In genomic region chr15:36380461-36381227, GRCm38 (mm10) we compare ENCODE assay signal across 10 mouse cellular contexts.
DNase-seq lines count a peak whose midpoint lies in the region; ATAC-seq and TF ChIP-seq lines count a peak whose summit lies in the region.
"Had no signal": no experiment of that assay in that cellular context is flagged by ENCODE, and none has a peak within 500 bp of the region (broad histone marks: within the 10 kb centered on the region; RNA-seq: fewer than 3 reads in every experiment).

No protein-coding gene starts in this region.

- no peak for DNase-seq in lung, embryonic 14.5 days
- no peak for DNase-seq in lung, adult 18-20 months
- no peak for DNase-seq in forebrain, embryonic 14.5 days (ENCODE audit: low spot score)
- no peak for DNase-seq in left cerebral cortex, adult 18-20 months (ENCODE audit: low spot score in 2 of 2)
- DNase-seq in cerebellum, adult 8-10 months, result no peak
- no peak for DNase-seq in thymus, adult 18-20 months
- DNase-seq: kidney, postnatal 36 days; thymus, adult 2 months had no signal

- no peak for TF ChIP-seq CTCF in lung, embryonic 14.5 days (IDR thresholded peaks at IDR 0.05; ENCODE audit: low read depth)

- H3K27ac ChIP-seq in lung, embryonic 14.5 days (ENCODE audit: low read depth), result no peak overlapping the region
- no peak overlapping the region for H3K27ac ChIP-seq in forebrain, embryonic 14.5 days (ENCODE audit: low read depth, low read length)
- H3K27ac ChIP-seq in limb, embryonic 13.5 days, result no peak overlapping the region
- no peak overlapping the region for H3K27ac ChIP-seq in neural tube, embryonic 14.5 days (ENCODE audit: low read depth, low read length)

- ATAC-seq in lung, embryonic 14.5 days (ENCODE audit: insufficient read depth), result no peak
- no peak for ATAC-seq in forebrain, embryonic 14.5 days
- no peak for ATAC-seq in limb, embryonic 13.5 days (ENCODE audit: low FRiP score, low read depth)
- 0 out of 2 replicates have a peak, but pooled peaks have one; percentile 28 for ATAC-seq in neural tube, embryonic 14.5 days (ENCODE audit: low read depth)

- H3K4me3 ChIP-seq in lung, embryonic 14.5 days (ENCODE audit: low read depth, low read length), result peak overlapping the region; percentile 14; the same call in 1 of the 2 replicates
- no peak overlapping the region; the same call in 1 of the 2 replicates for H3K4me3 ChIP-seq in forebrain, embryonic 14.5 days (ENCODE audit: low read depth, low read length)
- H3K4me3 ChIP-seq in limb, embryonic 13.5 days, result peak overlapping the region; percentile 20
- H3K4me3 ChIP-seq in neural tube, embryonic 14.5 days (ENCODE audit: low read depth, low read length), result no peak overlapping the region

- H3K27me3 ChIP-seq in lung, embryonic 14.5 days (ENCODE audit: insufficient read depth, low read length), result no peaks in the 10 kb centered on the region
- H3K27me3 ChIP-seq in forebrain, embryonic 14.5 days (replicated peaks; ENCODE audit: control insufficient read depth, insufficient read depth, low read length), result no peaks in the 10 kb centered on the region; the same call in 1 of the 2 replicates
- peaks cover 30% of the 10 kb centered on the region for H3K27me3 ChIP-seq in limb, embryonic 13.5 days
- H3K27me3 ChIP-seq in neural tube, embryonic 14.5 days (ENCODE audit: control insufficient read depth, insufficient read depth, low read length), result no peaks in the 10 kb centered on the region

- H3K4me1 ChIP-seq in lung, embryonic 14.5 days (ENCODE audit: insufficient read depth), result no peaks in the 10 kb centered on the region
- H3K4me1 ChIP-seq in forebrain, embryonic 14.5 days (ENCODE audit: control insufficient read depth, insufficient read depth, low read length), result no peaks in the 10 kb centered on the region
- H3K4me1 ChIP-seq in limb, embryonic 13.5 days, result no peaks in the 10 kb centered on the region
- H3K4me1 ChIP-seq in neural tube, embryonic 14.5 days (ENCODE audit: control insufficient read depth, insufficient read depth, low read length), result 0 out of 2 replicates have a peak, but pooled peaks cover 3% of the 10 kb centered on the region

- no peaks in the 10 kb centered on the region for H3K36me3 ChIP-seq in lung, embryonic 14.5 days (ENCODE audit: insufficient read depth)
- no peaks in the 10 kb centered on the region for H3K36me3 ChIP-seq in forebrain, embryonic 14.5 days (ENCODE audit: control insufficient read depth, insufficient read depth, low read length)
- H3K36me3 ChIP-seq in limb, embryonic 13.5 days, result no peaks in the 10 kb centered on the region
- H3K36me3 ChIP-seq in neural tube, embryonic 14.5 days (ENCODE audit: control insufficient read depth, insufficient read depth, low read length), result no peaks in the 10 kb centered on the region

- H3K9me3 ChIP-seq in lung, embryonic 14.5 days (ENCODE audit: low read depth, low read length), result no peaks in the 10 kb centered on the region
- H3K9me3 ChIP-seq in forebrain, embryonic 14.5 days (replicated peaks; ENCODE audit: control insufficient read depth, low read length), result no peaks in the 10 kb centered on the region
- H3K9me3 ChIP-seq in limb, embryonic 13.5 days, result no peaks in the 10 kb centered on the region; the same call in 1 of the 2 replicates
- H3K9me3 ChIP-seq in neural tube, embryonic 14.5 days (ENCODE audit: control insufficient read depth, low read length), result no peaks in the 10 kb centered on the region

- H3K4me2 ChIP-seq in lung, embryonic 14.5 days, result peak overlapping the region; percentile 48
- H3K4me2 ChIP-seq in forebrain, embryonic 14.5 days (ENCODE audit: low read length), result peak overlapping the region; percentile 24
- H3K4me2 ChIP-seq in limb, embryonic 13.5 days (replicated peaks), result peak overlapping the region; percentile 49
- H3K4me2 ChIP-seq in neural tube, embryonic 14.5 days (ENCODE audit: low read depth, low read length), result peak overlapping the region; percentile 35

- H3K9ac ChIP-seq in lung, embryonic 14.5 days, result no peak overlapping the region
- H3K9ac ChIP-seq in forebrain, embryonic 14.5 days (ENCODE audit: low read length), result no peak overlapping the region
- H3K9ac ChIP-seq in limb, embryonic 13.5 days, result no peak overlapping the region
- H3K9ac ChIP-seq in neural tube, embryonic 14.5 days (replicated peaks; ENCODE audit: low read depth, low read length), result no peak overlapping the region

- WGBS in lung, embryonic 14.5 days, result 9% methylated on average over 17 of the region's 17 CpGs
- WGBS in forebrain, embryonic 14.5 days, result 10% methylated on average over 17 of the region's 17 CpGs
- WGBS in limb, embryonic 13.5 days, result 8% methylated on average over 17 of the region's 17 CpGs
- WGBS in neural tube, embryonic 14.5 days, result 9% methylated on average over 17 of the region's 17 CpGs

Comparison
In these comparisons a context has a peak if more than half of its experiments do, and no peak if none do; other contexts are left out.
1. H3K4me3 ChIP-seq: peak in lung, embryonic 14.5 days (single experiment) and limb, embryonic 13.5 days (single experiment); none in forebrain, embryonic 14.5 days (single experiment) and neural tube, embryonic 14.5 days (single experiment).
2. Peak in every context shown above with its lines, with median percentiles within 50 percentile points of each other: H3K4me2 ChIP-seq.